Mouse (Mus musculus): ENCODE results near the gene Wdr27. TPM values are rescaled to one million over a fixed set of nuclear protein-coding genes. Genes with fewer than 3 reads are reported as not detected.

Gene Wdr27
- total and polyA plus RNA-seq, 3 experiments = 1.7 to 2.3 (median 2.1) TPM

- dilution Hi-C loops (cut with MboI; ENCODE audit: extremely low pct_ligation_motif_present, extremely low pct_unique_long_range_greater_than_20kb, low sequenced_read_pairs) = no loop called here
- H3K79me2 ChIP-seq (replicated peaks; ENCODE audit: control insufficient read depth, extremely low read depth, insufficient read depth, poor library complexity, severe bottlenecking) = no peaks in the 10 kb centered on the region
Observed at GRCm38 (mm10) chr17:14824938-14825337, 118.0 kb downstream of the Wdr27 start.

GRCm38 (mm10) chr17:14817975-14818374, 125.0 kb downstream of the Wdr27 start:
- dilution Hi-C loops (cut with MboI; ENCODE audit: extremely low pct_ligation_motif_present, extremely low pct_unique_long_range_greater_than_20kb, low sequenced_read_pairs) = no loop called here
- H3K27ac ChIP-seq (ENCODE audit: insufficient read depth, low read depth) = no peak overlapping the region
- TF ChIP-seq CTCF (conservative IDR thresholded peaks at IDR 0.05 in 1 of 2, IDR thresholded peaks at IDR 0.05 in 1 of 2; ENCODE audit: low read depth in 2 of 2, low read length in 2 of 2) = no peak
- no peak for TF ChIP-seq NRF1 (IDR thresholded peaks at IDR 0.05; ENCODE audit: low read depth, low read length)
- no peak for TF ChIP-seq IRF4 (IDR thresholded peaks at IDR 0.05; ENCODE audit: low read depth, low read length)
- no peak for TF ChIP-seq CHD2 (IDR thresholded peaks at IDR 0.05; ENCODE audit: low read length)

More at GRCm38 (mm10) chr17:14824938-14825337, 118.0 kb downstream of the Wdr27 start:
- no peak overlapping the region for H3K4me2 ChIP-seq (ENCODE audit: insufficient read depth, low read depth, poor library complexity, severe bottlenecking)
- no peak overlapping the region for H3K27ac ChIP-seq (ENCODE audit: insufficient read depth, low read depth)
- peaks cover 14 to 47% of the 10 kb centered on the region in 2 experiments for H3K4me1 ChIP-seq (ENCODE audit: control insufficient read depth in 1 of 2, insufficient read depth in 2 of 2)
- H3K4me3 ChIP-seq (replicated peaks in 1 of 3; ENCODE audit: low read depth in 2 of 3, low read length in 2 of 3, poor library complexity in 1 of 3) = no peak overlapping the region
- no peak overlapping the region for H3K9ac ChIP-seq (ENCODE audit: insufficient read depth, low read depth)
- in situ Hi-C loops (cut with MboI; ENCODE audit: low pct_ligation_motif_present, low pct_unique_long_range_greater_than_20kb, low sequenced_read_pairs) = no loop called here
- TF ChIP-seq MAZ (IDR thresholded peaks at IDR 0.05; ENCODE audit: low read depth, low read length) = no peak
- no peak for TF ChIP-seq USF2 (conservative IDR thresholded peaks at IDR 0.05; ENCODE audit: low read depth, low read length)
- TF ChIP-seq POLR2AphosphoS2 (IDR thresholded peaks at IDR 0.05; ENCODE audit: low read depth, low read length) = no peak
- TF ChIP-seq JUN (IDR thresholded peaks at IDR 0.05; ENCODE audit: insufficient read depth, low read depth, low read length) = no peak
- TF ChIP-seq MXI1 (IDR thresholded peaks at IDR 0.05; ENCODE audit: low read depth, low read length) = no peak
- no peak for TF ChIP-seq USF1 (IDR thresholded peaks at IDR 0.05; ENCODE audit: low read depth, low read length)
- TF ChIP-seq NELFE (IDR thresholded peaks at IDR 0.05; ENCODE audit: low read depth, low read length) = no peak
- no peak for TF ChIP-seq CHD1 (IDR thresholded peaks at IDR 0.05; ENCODE audit: low read depth, low read length)
- no peak for TF ChIP-seq CHD2 (IDR thresholded peaks at IDR 0.05; ENCODE audit: low read length)
- TF ChIP-seq SIN3A (IDR thresholded peaks at IDR 0.05; ENCODE audit: low read length) = no peak
- no peak for TF ChIP-seq GABPA (IDR thresholded peaks at IDR 0.05; ENCODE audit: insufficient replicate concordance, low read depth, low read length)
- no peak for TF ChIP-seq RCOR1 (conservative IDR thresholded peaks at IDR 0.05; ENCODE audit: low read depth, low read length)
- TF ChIP-seq ZKSCAN1 (IDR thresholded peaks at IDR 0.05; ENCODE audit: borderline replicate concordance, low read depth, low read length) = no peak
- TF ChIP-seq HCFC1 (IDR thresholded peaks at IDR 0.05; ENCODE audit: low read depth, low read length) = no peak
- TF ChIP-seq MYC (IDR thresholded peaks at IDR 0.05; ENCODE audit: low read depth, low read length) = no peak
- TF ChIP-seq POLR2A (IDR thresholded peaks at IDR 0.05; ENCODE audit: low read depth, low read length) = no peak
- no peak for TF ChIP-seq UBTF (IDR thresholded peaks at IDR 0.05; ENCODE audit: low read depth, low read length)
- no peak for TF ChIP-seq RAD21 (IDR thresholded peaks at IDR 0.05; ENCODE audit: low read depth, low read length)
- DNase-seq (ENCODE audit: extremely low read depth) = no peak
- no peaks in the 10 kb centered on the region for H3K27me3 ChIP-seq (replicated peaks)
- no peaks in the 10 kb centered on the region for H3K36me3 ChIP-seq (replicated peaks in 1 of 2; ENCODE audit: control insufficient read depth in 1 of 2, insufficient read depth in 1 of 2, low read length in 1 of 2)
- peaks cover 6% of the 10 kb centered on the region for H3K9me3 ChIP-seq (replicated peaks; ENCODE audit: low read length)

More at GRCm38 (mm10) chr17:14817975-14818374, 125.0 kb downstream of the Wdr27 start:
- Histone ChIP-seq H3K9me3 (replicated peaks; ENCODE audit: low read length) (no peaks in the 10 kb centered on the region), H3K36me3 (replicated peaks in 1 of 2; ENCODE audit: control insufficient read depth in 1 of 2, insufficient read depth in 1 of 2, low read length in 1 of 2) (no peaks in the 10 kb centered on the region), H3K79me2 (replicated peaks; ENCODE audit: control insufficient read depth, extremely low read depth, insufficient read depth, poor library complexity, severe bottlenecking) (no peaks in the 10 kb centered on the region), H3K4me3 (replicated peaks in 1 of 3; ENCODE audit: low read depth in 2 of 3, low read length in 2 of 3, poor library complexity in 1 of 3) (no peak overlapping the region), H3K27me3 (replicated peaks) (no peaks in the 10 kb centered on the region), H3K4me2 (ENCODE audit: insufficient read depth, low read depth, poor library complexity, severe bottlenecking) (no peak overlapping the region), H3K4me1 (ENCODE audit: control insufficient read depth in 1 of 2, insufficient read depth in 2 of 2) (peaks cover 3 to 12% of the 10 kb centered on the region in 2 experiments), H3K9ac (ENCODE audit: insufficient read depth, low read depth) (no peak overlapping the region)
- in situ Hi-C loops (cut with MboI; ENCODE audit: low pct_ligation_motif_present, low pct_unique_long_range_greater_than_20kb, low sequenced_read_pairs) = no loop called here
- DNase-seq (ENCODE audit: extremely low read depth) = no peak

All from CH12.LX (cell line).